Mouse (Mus musculus): ENCODE data around the gene Pcgf3.
A peak's percentile ranks its signal among the peaks of the same experiment; 100 is the strongest.
"Not testable (repeated sequence)": the region's sequence is repeated elsewhere in the genome, so short reads cannot be mapped to it uniquely, and the experiment has no call there.

The Pcgf3 gene

DNA sequence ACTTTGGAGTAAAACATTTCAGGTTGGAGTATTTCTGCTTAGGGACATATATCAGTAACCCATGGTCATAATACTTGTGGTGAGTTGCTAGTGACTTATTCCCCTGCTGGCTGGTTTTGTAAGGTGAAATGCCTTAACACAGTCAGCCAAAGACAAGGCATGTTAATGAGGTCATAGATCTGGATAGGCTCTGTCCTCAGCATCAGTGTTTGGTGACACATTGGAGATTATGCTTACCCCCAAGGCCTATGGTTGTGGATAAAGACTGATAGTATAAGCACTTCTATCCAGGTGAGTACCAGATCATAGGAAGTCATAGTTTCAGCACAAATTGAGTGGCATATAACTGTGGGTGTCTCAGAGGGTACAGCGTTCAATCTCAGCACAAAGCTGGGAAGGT is 5.6 kb downstream of the Pcgf3 start:
- no peak for DNase-seq (ENCODE audit: inconsistent age in 2 of 2, low spot score in 1 of 2)

GRCm38 (mm10) chr5:108469617-108470016 is 8.6 kb downstream of the Pcgf3 start:
- DNase-seq (ENCODE audit: inconsistent age in 2 of 2, low spot score in 1 of 2) = no peak

- DNase-seq (ENCODE audit: inconsistent age in 2 of 2, low spot score in 1 of 2) = no peak
Measured at GRCm38 (mm10) chr5:108473737-108474136, 12.7 kb downstream of the Pcgf3 start.

GRCm38 (mm10) chr5:108475977-108476376 is 14.9 kb downstream of the Pcgf3 start:
- peak in 1 of 2 experiments; percentile 16 for DNase-seq (ENCODE audit: inconsistent age in 2 of 2, low spot score in 1 of 2)

GRCm38 (mm10) chr5:108483006-108483405 is 22.0 kb downstream of the Pcgf3 start:
- no peak for DNase-seq (ENCODE audit: inconsistent age in 2 of 2, low spot score in 1 of 2)

DNA sequence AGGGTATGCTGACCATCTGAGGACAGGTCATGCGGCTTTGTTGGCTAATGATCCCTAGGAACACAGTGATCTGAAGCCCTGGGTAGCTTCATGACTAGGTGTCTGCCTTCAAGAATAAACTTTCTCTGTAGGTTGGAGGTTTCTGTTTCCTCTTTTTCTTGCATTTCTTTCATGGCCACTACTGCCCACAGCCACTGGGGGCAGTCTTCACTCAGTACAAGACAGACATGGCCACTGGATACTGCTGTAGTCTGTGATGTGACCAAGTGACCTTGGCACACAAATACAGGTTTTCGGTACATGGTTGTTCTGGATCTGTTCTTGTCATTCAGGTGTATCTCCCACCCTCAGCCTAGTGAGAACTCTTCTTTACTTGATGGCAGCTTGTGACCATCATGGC is 24.2 kb downstream of the Pcgf3 start:
- DNase-seq (ENCODE audit: inconsistent age in 2 of 2, low spot score in 1 of 2) = peak; percentile 20 to 67

- DNase-seq (ENCODE audit: inconsistent age in 2 of 2, low spot score in 1 of 2) = not testable (repeated sequence)
Measured at GRCm38 (mm10) chr5:108486148-108486547, 25.1 kb downstream of the Pcgf3 start.

GRCm38 (mm10) chr5:108501573-108501972 is 40.5 kb downstream of the Pcgf3 start:
- DNase-seq (ENCODE audit: inconsistent age in 2 of 2, low spot score in 1 of 2) = no peak

GRCm38 (mm10) chr5:108502286-108502685 is 41.3 kb downstream of the Pcgf3 start:
- DNase-seq (ENCODE audit: inconsistent age in 2 of 2, low spot score in 1 of 2) = no peak

DNA sequence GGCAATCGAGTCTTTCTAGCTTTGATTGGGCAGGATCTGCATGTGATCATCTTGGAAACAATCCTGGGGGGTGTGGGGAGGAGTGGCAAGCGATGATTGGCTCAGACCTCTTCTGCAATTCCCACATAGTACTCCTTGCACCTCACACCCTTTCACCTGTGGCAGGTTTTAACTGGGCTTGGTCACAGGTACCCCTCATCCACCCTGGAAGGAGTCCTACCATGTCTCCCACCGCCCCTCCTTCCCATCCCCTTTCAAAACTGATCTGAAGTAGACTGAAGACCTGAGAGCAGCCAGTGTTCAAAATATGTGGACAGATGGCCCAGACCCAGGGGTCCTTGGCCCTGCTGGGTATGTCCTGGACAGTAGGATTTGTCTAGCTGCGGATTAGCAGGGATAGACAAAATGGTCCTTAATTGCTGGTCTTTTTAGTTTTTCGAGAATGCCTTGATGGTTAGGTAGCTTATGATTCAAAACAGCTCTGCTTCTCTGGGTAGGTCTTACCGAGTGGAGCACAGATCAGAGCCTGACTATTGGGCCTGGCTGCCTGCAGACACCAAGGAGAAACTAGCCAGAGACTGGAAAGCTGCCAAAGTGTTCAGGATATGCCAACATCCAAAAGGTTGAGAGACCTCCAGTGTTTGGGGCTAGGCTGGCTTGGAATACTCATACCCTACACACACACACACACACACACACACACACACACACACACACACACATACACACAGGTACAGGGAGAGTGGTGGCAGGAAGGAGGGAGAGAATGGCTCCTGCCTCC is 54.7 kb downstream of the Pcgf3 start:
- DNase-seq (ENCODE audit: inconsistent age in 2 of 2, low spot score in 1 of 2) = no peak

DNA sequence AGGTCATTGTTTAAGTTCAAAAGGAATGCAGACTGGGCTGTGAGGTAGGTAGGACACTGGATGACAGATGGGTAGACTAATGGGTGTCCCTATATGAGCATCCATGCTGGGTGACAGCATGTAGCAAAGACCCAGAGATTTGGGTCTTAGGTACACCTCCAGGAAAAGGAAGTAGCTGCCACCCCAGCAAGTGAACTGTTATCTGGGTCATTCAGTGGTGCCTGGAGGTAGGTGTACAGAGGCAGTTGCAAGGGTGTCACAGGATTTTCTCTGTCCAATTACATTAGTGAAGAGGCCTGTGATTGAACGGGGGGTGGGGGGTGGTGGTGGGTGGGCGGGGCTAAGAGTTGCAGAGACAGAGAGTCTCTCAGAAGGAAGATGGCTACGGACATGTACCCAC is 55.6 kb downstream of the Pcgf3 start:
- no peak for DNase-seq (ENCODE audit: inconsistent age in 2 of 2, low spot score in 1 of 2)

DNA sequence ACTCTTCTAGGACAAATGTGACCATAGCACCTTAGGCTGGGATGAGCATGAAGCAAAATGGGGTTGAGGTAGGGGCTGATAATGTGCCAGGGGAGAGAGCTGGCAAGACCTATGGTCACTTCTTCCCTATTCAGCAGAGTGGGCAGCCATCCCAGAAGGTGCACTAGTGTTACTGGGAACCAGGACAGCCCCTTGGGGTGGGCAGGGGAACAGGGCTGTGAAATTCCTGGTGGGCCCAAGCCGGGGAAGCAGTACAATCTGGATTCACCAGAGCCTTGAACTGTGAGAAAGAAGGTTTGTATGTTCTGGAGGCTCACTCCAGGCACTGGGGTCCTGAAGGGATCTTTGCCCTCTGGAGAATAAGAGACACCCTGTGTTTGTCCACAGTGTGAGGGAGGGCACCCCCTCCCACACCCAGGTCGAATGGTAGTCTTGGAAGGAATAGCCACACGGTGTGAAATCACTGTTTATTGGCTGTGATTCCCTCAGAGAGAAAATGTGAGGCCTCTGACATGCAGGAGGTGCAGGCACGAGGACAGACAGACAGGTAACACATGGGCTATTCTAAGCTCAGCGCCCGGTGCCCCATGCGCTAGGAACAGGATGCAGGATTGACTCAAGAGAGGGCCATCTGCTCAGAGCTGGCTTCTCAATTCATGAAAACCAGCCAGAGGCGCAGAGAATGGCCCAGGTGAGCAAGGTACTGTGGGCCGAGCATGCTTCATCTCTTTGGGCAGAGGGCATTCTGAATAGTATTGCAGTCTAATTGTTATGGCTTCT is 57.3 kb downstream of the Pcgf3 start:
- no peak for DNase-seq (ENCODE audit: inconsistent age in 2 of 2, low spot score in 1 of 2)

GRCm38 (mm10) chr5:108518951-108519350 is 57.9 kb downstream of the Pcgf3 start:
- DNase-seq (ENCODE audit: inconsistent age in 2 of 2, low spot score in 1 of 2) = no peak

- DNase-seq (ENCODE audit: inconsistent age in 2 of 2, low spot score in 1 of 2) = no peak
Measured at GRCm38 (mm10) chr5:108520153-108520552, 59.1 kb downstream of the Pcgf3 start.

- DNase-seq (ENCODE audit: inconsistent age in 2 of 2, low spot score in 1 of 2) = no peak
Measured at GRCm38 (mm10) chr5:108521016-108521415, 60.0 kb downstream of the Pcgf3 start.

- DNase-seq (ENCODE audit: inconsistent age in 2 of 2, low spot score in 1 of 2) = no peak
Measured at GRCm38 (mm10) chr5:108521896-108522295, 60.9 kb downstream of the Pcgf3 start.

- DNase-seq (ENCODE audit: inconsistent age in 2 of 2, low spot score in 1 of 2) = no peak
Measured at GRCm38 (mm10) chr5:108522597-108522996, 61.6 kb downstream of the Pcgf3 start.

DNA sequence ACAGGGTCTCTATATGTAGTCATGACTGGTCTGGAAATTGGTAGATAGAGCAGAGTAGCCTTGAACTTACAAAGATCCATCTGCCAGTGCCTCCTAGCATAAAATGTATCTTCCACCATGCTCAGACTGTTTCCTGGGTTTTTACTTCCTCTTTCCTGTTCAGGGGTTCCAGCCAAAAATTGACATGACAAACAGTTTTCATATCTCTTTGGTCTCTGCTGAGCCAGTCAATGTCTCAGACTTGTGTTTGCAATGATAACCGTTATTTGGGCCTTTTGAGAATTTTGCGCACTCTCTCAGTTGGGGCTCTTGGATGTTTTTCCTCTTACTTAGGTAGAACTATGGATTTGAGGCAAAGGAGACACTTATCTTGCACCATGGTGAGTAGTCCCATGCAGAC is 73.2 kb downstream of the Pcgf3 start:
- DNase-seq (ENCODE audit: inconsistent age in 2 of 2, low spot score in 1 of 2) = no peak

DNA sequence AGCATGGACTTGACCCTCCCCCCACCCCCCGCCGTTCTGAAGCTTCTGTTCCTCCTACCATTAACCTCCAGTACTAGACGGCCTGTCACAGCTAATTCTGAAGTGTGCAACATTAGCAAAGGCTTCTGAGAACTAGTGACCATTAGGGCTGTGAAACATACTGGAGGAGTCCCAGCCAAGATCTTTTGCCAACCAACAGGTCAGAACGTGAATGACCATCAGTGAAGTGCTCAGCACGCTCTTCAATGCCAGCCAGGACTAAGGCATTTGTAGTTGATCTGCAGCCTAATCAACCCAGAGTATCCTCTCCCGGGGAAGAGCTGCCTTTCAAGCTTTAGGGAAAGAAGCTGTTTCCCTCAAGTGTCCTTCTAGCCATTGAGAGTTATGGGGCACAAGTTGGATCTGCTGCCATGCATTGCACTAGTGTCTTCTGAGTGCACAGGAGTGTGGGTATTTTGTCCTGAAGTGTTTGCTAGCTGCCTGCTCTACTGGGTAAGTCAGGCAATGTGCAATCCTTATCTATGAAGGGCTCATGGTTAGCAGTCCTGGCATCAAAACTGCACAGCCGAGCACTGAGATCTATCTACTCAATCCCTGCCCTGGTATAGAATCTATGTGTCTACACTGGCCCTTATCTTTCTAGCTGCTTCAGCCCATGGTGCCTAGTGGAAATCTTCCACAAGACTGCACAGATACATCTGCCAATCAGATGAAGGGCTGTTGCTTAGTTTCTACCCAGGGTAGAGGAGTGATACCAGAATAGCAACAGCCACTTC is 82.7 kb downstream of the Pcgf3 start:
- no peak for DNase-seq (ENCODE audit: inconsistent age in 2 of 2, low spot score in 1 of 2)

GRCm38 (mm10) chr5:108547636-108548035 is 86.6 kb downstream of the Pcgf3 start:
- DNase-seq (ENCODE audit: inconsistent age in 2 of 2, low spot score in 1 of 2) = no peak

DNA sequence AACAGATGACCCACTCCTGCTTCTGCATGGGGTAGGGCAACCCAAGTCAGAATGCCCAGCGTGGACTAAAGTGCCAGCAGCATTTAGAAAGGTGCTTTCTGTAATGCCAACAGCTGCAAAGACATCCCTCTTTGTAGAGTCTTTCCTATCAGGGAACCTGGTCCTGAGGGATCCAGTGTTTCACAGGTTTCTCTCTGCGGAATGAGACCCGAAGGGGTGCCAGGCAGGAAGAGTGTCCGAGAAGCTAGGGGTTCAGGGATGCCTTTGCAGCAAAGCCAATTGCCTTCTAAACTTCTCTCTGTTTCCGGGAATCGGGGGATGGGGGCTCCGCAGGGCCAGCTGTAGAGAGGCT is 88.1 kb downstream of the Pcgf3 start:
- no peak for DNase-seq (ENCODE audit: inconsistent age in 2 of 2, low spot score in 1 of 2)
